Mouse (Mus musculus): Measurements from ENCODE around the gene Zfp362. TPM values are rescaled to one million over a fixed set of nuclear protein-coding genes. Genes with fewer than 3 reads are reported as not detected.

Gene Zfp362
- total and polyA plus RNA-seq, 2 experiments from 2014 or later, result 27.0 to 33.3 TPM

GRCm38 (mm10) chr4:128820568-128820967 is 14.7 kb upstream of the Zfp362 start:
- 64% methylated on average over 12 of the region's 12 CpGs for WGBS
- ATAC-seq (ENCODE audit: low FRiP score) (no peak), DNase-seq (ENCODE audit: low spot score) (no peak)
- Histone ChIP-seq H3K27ac (ENCODE audit: low read depth, low read length) (no peak overlapping the region), H3K27me3 (ENCODE audit: insufficient read depth, low read length) (no peaks in the 10 kb centered on the region), H3K9me3 (ENCODE audit: low read length) (no peaks in the 10 kb centered on the region), H3K4me3 (ENCODE audit: low read depth, low read length) (no peak overlapping the region), H3K36me3 (ENCODE audit: insufficient read depth, low read length) (no peaks in the 10 kb centered on the region), H3K9ac (replicated peaks; ENCODE audit: low read length, poor library complexity, severe bottlenecking) (no peak overlapping the region), H3K4me1 (ENCODE audit: insufficient read depth, low read length) (no peaks in the 10 kb centered on the region), H3K4me2 (ENCODE audit: low read depth, low read length, poor library complexity, severe bottlenecking) (no peak overlapping the region)
- TF ChIP-seq CTCF (IDR thresholded peaks at IDR 0.05), result no peak

DNA sequence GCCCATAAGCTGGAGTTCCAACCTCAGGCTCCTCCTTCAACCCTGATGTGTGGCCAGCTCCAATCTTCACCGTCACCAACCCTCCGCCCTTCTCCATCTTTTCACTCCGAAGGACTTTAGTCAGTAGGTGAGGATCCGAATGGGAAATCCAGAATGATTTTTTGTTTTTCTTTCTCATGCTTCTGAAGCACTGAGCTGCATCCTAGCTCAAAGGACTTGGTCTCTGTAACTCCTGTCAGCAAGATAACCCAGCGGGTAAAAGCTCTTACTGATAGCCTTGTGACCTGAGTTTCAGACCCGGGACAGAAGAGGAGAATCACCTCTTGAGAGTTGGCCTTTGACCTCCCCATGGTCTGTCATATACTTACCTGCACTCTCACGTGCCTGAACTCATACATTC is 11.2 kb upstream of the Zfp362 start:
- H3K9ac ChIP-seq (replicated peaks; ENCODE audit: low read length, poor library complexity, severe bottlenecking), result no peak overlapping the region
- no peak for DNase-seq (ENCODE audit: low spot score)
- H3K4me1 ChIP-seq (ENCODE audit: insufficient read depth, low read length), result peaks cover 3% of the 10 kb centered on the region; the same call in 1 of the 2 replicates
- no peak overlapping the region for H3K27ac ChIP-seq (ENCODE audit: low read depth, low read length)
- WGBS, result 65% methylated on average over 7 of the region's 7 CpGs
- H3K36me3 ChIP-seq (ENCODE audit: insufficient read depth, low read length), result peaks cover 2% of the 10 kb centered on the region; the same call in 1 of the 2 replicates
- TF ChIP-seq CTCF (IDR thresholded peaks at IDR 0.05), result no peak
- H3K27me3 ChIP-seq (ENCODE audit: insufficient read depth, low read length), result no peaks in the 10 kb centered on the region
- H3K4me3 ChIP-seq (ENCODE audit: low read depth, low read length), result no peak overlapping the region
- H3K4me2 ChIP-seq (ENCODE audit: low read depth, low read length, poor library complexity, severe bottlenecking), result no peak overlapping the region
- no peak for ATAC-seq (ENCODE audit: low FRiP score)
- no peaks in the 10 kb centered on the region for H3K9me3 ChIP-seq (ENCODE audit: low read length)

GRCm38 (mm10) chr4:128811382-128812056 is 5.7 kb upstream of the Zfp362 start:
- ATAC-seq (ENCODE audit: low FRiP score), result peak; percentile 92
- H3K4me2 ChIP-seq (ENCODE audit: low read depth, low read length, poor library complexity, severe bottlenecking), result peak overlapping the region; percentile 68
- peak overlapping the region; percentile 62 for H3K27ac ChIP-seq (ENCODE audit: low read depth, low read length)
- peaks cover 8% of the 10 kb centered on the region for H3K4me1 ChIP-seq (ENCODE audit: insufficient read depth, low read length)
- H3K9me3 ChIP-seq (ENCODE audit: low read length), result no peaks in the 10 kb centered on the region
- peak; percentile 95 for DNase-seq (ENCODE audit: low spot score)
- peaks cover 2% of the 10 kb centered on the region; the same call in 1 of the 2 replicates for H3K36me3 ChIP-seq (ENCODE audit: insufficient read depth, low read length)
- TF ChIP-seq CTCF (IDR thresholded peaks at IDR 0.05), result peak; percentile 34
- peak overlapping the region; percentile 43 for H3K4me3 ChIP-seq (ENCODE audit: low read depth, low read length)
- no peaks in the 10 kb centered on the region for H3K27me3 ChIP-seq (ENCODE audit: insufficient read depth, low read length)
- WGBS, result 13% methylated on average over 16 of the region's 16 CpGs
- peak overlapping the region; percentile 50 for H3K9ac ChIP-seq (replicated peaks; ENCODE audit: low read length, poor library complexity, severe bottlenecking)

GRCm38 (mm10) chr4:128806827-128807179 is 958 bp upstream of the Zfp362 start:
- ATAC-seq (ENCODE audit: low FRiP score) (0 out of 2 replicates have a peak, but pooled peaks have one; percentile 11), DNase-seq (ENCODE audit: low spot score) (peak; percentile 68)
- Histone ChIP-seq H3K36me3 (ENCODE audit: insufficient read depth, low read length) (no peaks in the 10 kb centered on the region), H3K4me2 (ENCODE audit: low read depth, low read length, poor library complexity, severe bottlenecking) (peak overlapping the region; percentile 97), H3K4me3 (ENCODE audit: low read depth, low read length) (peak overlapping the region; percentile 72), H3K27me3 (ENCODE audit: insufficient read depth, low read length) (no peaks in the 10 kb centered on the region), H3K27ac (ENCODE audit: low read depth, low read length) (peak overlapping the region; percentile 85), H3K9ac (replicated peaks; ENCODE audit: low read length, poor library complexity, severe bottlenecking) (peak overlapping the region; percentile 95), H3K9me3 (ENCODE audit: low read length) (no peaks in the 10 kb centered on the region), H3K4me1 (ENCODE audit: insufficient read depth, low read length) (peaks cover 21% of the 10 kb centered on the region)
- TF ChIP-seq CTCF (IDR thresholded peaks at IDR 0.05), result peak; percentile 20; the same call in 1 of the 2 replicates
- WGBS, result 0% methylated on average over 14 of the region's 15 CpGs

DNA sequence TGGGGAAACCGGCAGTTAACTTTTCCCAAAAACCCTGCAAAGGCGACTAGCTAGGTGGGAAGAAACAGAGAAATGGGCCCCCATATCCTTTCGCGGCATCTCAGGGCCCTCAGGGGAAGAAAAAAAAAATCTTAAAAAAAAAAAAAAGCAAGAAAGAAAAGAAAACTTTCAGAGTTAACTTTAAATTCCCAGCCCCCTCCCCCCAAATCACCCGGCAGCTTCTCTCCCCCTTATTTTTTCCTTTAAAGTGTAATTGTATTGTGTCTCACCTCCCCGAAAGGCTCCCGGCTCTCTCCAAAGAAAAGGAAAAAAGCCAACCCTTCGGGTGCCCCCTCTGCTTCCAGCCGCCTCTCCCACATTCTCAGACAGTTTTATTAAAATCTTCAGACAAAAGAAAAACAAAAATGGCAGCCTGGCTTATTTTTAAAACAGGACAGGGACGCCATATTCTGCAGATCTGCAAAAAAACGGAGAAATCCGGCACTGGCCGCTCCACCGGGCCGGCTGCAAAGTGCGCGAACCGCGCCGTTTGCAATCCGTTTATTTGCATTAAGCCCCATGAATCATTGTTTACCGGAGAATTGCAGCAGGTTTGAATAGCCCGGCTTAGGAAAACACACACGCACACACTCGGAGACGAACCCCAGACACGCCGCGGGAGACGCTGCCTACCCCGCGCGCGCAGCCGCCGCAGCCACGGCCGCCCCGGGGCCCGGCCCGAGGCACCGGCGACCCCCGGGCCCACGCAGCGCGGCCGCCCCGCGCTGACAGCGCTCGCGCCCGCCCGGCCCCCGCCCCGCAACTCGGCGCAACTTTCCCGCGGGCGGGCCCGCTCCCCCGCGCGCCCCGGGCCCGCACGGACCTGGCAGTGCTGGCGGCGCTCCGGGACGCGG is 449 bp downstream of the Zfp362 start:
- Histone ChIP-seq H3K4me3 (ENCODE audit: low read depth, low read length) (peak overlapping the region; percentile 72), H3K9me3 (ENCODE audit: low read length) (no peaks in the 10 kb centered on the region), H3K36me3 (ENCODE audit: insufficient read depth, low read length) (no peaks in the 10 kb centered on the region), H3K27ac (ENCODE audit: low read depth, low read length) (peak overlapping the region; percentile 85), H3K9ac (replicated peaks; ENCODE audit: low read length, poor library complexity, severe bottlenecking) (peak overlapping the region; percentile 95), H3K4me1 (ENCODE audit: insufficient read depth, low read length) (peaks cover 20% of the 10 kb centered on the region), H3K27me3 (ENCODE audit: insufficient read depth, low read length) (no peaks in the 10 kb centered on the region), H3K4me2 (ENCODE audit: low read depth, low read length, poor library complexity, severe bottlenecking) (peak overlapping the region; percentile 97)
- ATAC-seq (ENCODE audit: low FRiP score) (peak; percentile 14; the same call in 1 of the 2 replicates), DNase-seq (ENCODE audit: low spot score) (peak; percentile 47)
- under 1% methylated on average over 47 of the region's 74 CpGs for WGBS
- no peak for TF ChIP-seq CTCF (IDR thresholded peaks at IDR 0.05)
